Mouse (Mus musculus) heart, adult 11 months (tissue): ENCODE measurements around the gene Hmga1.

Experiments
- DNase-seq: peaks from one replicate; pipeline ENCODE4 v3.0.0; 2022

Gene Hmga1

GRCm38 (mm10) chr17:27532095-27532494, 24.2 kb upstream of the Hmga1 start:
- DNase-seq = no peak

DNA sequence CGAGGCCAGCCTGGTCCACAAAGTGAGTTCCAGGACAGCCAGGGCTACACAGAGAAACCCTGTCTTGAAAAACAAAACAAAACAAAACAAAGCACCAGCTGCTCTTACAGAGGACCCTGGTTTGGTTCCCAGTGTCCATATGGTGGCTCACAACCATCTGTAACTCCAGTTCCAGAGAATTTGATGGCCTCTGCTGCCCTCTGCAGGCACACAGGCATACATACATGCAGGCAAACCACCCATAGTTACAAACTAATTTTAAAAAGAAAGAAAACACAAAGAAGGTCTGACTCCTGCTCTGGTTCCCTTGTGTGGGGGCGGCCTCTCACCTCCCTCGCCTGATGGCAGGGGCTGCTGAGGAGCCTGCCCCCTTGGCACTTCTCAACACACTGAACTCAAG, 22.9 kb upstream of the Hmga1 start:
- DNase-seq = no peak

GRCm38 (mm10) chr17:27534718-27535117, 21.6 kb upstream of the Hmga1 start:
- DNase-seq = peak; percentile 97

DNA sequence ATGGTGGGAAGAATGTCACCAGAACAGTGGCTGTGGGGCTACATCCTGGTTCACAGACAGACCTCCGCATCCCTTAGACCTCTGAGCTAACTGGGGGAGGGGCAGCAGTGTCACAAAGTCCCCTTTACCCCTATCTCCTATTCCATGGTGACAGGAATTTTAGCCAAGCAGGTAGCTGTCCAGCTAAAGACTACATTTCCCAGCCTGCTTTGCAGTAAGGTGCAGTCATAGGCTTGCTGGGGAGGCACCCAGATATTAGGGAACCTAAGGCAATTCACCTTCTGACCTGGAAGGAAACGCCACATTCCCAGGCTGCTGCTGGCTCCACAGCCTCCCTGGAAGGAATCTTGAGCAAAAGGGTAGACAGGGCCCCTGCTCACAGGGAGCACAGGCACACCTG, 15.0 kb upstream of the Hmga1 start:
- DNase-seq = no peak

DNA sequence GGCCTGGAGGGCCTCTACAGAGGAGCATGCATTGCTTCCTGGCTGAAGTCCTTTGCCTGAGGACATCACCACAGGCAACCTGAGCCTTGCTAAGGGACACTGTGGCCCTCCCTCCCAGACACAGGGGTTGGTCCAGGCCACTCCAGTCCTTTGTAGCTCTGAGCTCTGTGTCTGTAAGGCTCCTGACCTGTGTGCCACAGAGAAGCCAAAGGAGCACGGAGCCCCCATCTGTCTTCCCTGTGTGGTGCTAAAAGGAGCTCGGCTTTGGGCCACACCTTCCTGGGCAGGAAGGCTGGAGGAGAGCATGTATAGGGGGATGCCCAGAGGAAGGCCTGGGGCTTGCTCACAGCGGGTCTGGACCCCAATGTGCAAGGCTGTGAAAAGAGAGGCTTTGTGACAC, 14.3 kb upstream of the Hmga1 start:
- DNase-seq = no peak

DNA sequence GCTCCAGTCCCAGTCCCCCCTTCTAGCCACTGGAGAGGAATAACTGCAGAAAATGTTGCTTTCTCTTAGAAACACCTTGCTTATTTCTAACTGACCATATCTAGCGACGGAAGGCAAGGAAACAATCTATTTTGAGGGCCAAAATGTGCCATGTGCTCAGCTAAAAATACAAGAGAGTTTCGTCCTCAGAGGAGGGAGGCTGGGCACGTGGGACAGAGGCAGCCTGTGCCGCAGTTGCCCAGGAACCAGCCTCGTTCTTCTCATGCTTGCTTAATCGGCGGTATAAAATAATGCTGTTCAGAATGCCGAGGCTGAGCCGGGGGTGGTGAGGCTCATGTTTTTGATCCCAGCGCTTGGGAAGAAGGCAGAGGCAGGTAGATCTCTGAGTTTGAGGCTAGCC, 11.7 kb upstream of the Hmga1 start:
- DNase-seq = no peak

GRCm38 (mm10) chr17:27545991-27546390, 10.3 kb upstream of the Hmga1 start:
- no peak for DNase-seq

DNA sequence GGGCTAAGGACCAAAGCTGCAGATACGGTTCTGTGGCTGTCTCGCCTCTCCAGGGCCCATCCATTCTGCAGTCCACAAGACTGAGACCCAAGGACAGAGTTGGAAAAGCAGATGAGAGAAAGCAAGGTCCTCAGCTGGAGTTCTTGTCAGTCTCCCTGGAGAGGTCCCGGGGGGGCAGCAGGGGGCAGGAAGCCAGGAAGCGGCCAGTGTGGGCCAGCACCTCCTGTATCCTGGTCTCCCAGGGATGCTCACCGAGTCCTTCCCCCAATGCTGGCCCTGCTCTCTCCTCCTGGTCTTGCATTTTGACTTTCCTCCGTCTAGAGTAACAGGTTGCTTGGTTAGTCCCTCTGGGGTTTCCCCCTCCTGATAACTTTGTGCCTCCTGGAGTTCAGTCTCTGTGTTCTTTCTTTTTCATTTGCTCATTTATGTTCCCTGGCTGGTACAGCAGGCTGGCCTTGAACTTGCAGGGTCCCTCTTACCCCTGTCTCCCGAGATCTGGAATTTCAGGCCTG, 9.7 kb upstream of the Hmga1 start:
- peak; percentile 91 for DNase-seq

GRCm38 (mm10) chr17:27547253-27547868, 8.9 kb upstream of the Hmga1 start:
- peak; percentile 97 for DNase-seq

GRCm38 (mm10) chr17:27549234-27549633, 7.1 kb upstream of the Hmga1 start:
- peak; percentile 95 for DNase-seq

DNA sequence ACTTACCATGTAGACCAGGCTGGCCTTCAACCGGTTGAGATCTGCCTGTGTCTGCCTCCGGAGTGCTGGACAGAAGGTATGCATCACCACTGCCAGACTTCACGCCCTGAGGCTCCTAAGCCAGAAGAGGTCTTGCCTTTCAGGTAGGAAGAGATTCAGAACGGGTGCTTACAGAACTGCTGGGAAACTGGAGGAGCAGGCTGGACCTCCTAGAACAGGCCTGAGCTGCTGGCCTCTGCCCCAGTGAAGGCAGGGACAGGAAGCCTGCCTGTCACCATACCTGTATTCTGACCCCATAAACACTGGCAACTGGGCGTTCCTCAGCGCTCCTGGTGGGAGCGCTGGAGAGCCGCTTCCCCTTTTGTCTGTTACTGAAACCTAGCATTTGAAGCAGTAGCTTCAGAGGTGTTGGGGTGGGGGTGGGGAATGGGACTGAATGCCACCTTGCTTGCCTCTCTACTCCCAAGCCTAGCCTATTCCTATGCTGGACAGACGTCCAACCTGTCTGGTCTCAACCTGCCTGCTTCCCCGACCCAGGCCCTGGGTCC, 4.8 kb upstream of the Hmga1 start:
- DNase-seq = peak; percentile 81

- DNase-seq = peak; percentile 96
Measured at GRCm38 (mm10) chr17:27552215-27553201, 3.8 kb upstream of the Hmga1 start.

DNA sequence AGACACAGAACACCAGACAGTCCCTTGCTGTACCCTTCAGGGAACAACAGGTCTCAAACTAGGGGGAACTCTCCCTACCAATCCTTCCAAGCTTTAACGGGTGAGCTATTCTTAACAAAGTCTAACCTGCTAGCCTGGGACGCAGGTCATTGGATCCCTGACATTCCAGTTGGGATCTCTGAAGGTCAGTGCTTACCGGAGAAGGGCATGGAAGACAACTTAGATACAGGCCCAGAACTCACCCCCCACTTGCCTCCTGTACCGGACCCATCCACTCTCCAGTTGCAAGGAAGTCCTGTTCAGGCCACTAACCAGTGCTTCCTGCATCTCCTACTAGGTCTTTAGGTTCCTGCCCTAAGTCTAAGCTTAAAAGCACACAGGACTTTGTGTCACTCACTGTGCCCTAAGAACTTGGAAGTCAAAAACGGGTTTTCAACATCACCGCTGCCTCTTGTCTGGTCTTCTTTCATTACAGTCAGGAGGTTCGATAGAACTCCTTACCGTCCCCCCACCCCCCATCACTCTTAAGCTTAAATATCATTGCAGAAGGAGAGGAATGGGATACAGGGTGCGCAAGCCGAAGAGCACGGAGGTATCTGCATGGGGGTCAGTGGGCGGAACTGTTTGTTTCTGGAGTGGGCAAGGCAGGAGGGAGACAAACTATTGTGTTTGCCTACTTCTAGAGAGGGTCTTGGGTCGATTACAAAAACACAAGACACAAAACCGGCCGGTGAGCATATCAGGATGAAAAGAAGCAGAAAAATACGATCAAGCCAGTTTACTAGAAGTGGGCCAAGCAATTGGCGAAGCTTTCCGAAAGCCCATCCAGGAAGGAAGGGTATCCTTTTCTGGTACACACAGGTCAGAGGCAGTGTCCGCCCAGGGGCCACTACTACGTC, 2.0 kb upstream of the Hmga1 start:
- DNase-seq = peak; percentile 85

GRCm38 (mm10) chr17:27555075-27555511, 1.2 kb upstream of the Hmga1 start:
- DNase-seq = peak; percentile 95

DNA sequence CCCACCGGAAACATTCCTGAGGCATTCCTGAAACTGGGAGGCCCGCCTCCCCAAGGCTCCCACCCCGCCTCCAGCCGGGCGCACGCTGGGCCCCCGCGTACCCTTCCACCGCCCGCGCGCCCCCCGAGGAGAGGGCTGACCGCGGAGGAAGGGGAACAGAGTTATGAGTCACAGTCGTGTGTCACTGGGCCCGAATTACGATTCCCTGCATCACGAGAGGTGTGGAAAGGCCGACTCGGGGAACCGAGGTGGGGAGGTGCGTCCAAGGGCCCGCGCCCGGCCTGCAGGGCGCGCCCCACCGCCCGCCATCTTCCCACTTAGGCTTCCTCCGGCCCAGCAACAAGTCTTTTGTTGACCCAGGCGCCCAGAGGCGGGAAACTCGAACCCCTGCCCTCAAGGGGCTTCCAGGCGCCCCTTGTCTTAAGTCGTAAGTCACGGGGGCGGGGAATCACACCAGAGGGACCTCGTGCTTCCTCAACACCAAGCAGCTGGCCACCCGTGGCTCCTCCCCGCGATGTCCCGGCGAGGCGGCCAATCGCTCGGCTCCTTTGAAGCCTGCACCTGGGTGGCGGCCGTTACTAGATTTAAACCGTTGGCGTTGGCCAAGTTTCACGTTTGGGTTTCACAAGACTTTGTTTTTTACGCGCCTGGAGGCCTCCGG, 655 bp upstream of the Hmga1 start:
- DNase-seq = peak; percentile 98

GRCm38 (mm10) chr17:27557181-27557926, 1.1 kb downstream of the Hmga1 start:
- DNase-seq = peak; percentile 95

GRCm38 (mm10) chr17:27557927-27558661, 1.8 kb downstream of the Hmga1 start:
- peak; percentile 85 for DNase-seq

DNA sequence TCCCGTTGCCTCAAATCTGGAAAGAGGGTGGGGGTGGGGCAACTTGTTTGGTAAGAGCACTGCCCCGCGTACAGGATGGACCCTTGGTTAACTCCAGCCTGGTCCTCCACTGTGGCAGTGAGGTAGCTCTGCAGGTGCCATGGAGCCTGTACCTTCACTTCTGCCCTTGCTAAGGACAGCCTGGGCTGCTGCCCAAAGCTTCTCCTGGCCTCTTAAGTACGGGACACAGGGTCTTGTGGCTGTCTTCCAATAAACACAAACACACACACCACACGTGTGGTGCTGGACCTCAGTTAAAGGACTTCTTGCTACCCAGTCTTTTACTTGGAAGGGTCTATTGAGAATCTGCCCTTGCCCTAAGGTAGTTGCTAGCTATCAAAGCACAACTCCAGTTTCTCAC, 2.5 kb downstream of the Hmga1 start:
- DNase-seq = peak; percentile 93

GRCm38 (mm10) chr17:27559596-27559995, 3.3 kb downstream of the Hmga1 start:
- DNase-seq = no peak

GRCm38 (mm10) chr17:27560926-27561480, 4.7 kb downstream of the Hmga1 start:
- DNase-seq = no peak
